Mouse (Mus musculus) cerebellum, adult 9-10 months (tissue): Measurements from ENCODE around the gene Stx16.

ENCODE experiments used
- DNase-seq: peaks from one replicate; pipeline ENCODE4 v3.0.0; 2022

The Stx16 gene

DNA sequence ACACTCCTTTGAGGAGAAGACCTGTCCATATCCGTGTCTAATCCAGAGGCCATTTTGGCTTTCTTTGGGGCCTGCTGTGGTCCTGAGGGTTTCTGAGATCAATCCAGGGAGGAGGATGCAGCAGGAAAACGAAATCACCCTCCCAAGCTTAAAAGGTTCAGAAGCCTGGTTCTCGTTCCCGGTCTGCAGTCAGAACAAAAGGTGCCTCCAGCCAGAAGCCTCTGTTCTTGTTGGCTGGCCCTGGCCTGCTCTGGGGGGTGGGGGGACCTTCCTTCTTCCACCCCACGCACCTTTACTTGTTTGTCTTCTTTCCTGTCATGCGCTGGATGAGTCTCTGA, 51.2 kb downstream of the Stx16 start:
- no peak for DNase-seq

DNA sequence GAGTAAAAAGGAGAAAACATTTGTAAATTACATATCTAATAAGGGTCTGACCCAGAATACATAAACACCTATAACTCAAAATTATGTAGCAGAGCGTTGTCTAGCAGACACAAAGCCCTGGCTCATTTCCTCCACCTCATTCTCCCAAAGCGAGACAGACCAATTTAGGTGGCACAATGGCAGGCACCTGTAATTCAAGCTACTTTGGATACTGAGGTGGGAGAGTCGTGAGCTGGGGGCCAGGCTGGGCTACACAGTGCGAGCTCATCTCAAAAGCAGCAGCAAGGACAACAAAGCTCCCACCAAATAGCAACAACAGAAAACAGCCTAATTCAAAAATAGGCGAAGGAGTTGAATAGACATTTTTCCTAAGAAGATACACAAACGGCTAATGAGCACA, 52.8 kb downstream of the Stx16 start:
- DNase-seq = no peak

DNA sequence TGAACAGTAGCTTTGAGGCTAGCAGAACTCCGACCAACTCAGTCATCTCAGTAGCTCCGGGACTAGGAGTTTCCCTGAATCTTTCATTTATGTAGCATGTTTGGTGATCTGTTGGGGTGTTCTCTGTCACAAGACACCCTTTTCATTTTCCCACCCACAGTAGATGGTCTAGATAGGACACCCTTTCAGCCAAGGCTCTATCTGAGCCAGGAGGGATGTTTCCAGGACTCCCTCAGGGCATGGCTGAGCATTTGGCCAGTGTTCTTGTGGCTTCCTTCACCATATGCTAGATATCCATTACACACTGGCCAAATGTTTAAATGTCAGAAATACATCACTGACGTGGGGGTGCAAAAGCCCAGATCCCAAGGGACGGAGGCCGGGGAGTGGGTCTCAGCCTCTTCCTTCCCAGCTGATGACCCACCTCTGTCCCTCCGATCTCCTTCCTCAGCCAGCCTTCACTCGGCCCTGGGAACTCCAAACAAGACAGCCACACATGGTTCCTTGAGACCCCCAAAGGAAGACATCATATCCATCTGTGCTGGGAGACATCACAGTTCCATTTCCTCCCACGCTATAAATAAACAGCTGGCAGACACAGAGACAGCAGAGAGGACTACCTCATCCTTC, 54.5 kb downstream of the Stx16 start:
- DNase-seq = no peak

DNA sequence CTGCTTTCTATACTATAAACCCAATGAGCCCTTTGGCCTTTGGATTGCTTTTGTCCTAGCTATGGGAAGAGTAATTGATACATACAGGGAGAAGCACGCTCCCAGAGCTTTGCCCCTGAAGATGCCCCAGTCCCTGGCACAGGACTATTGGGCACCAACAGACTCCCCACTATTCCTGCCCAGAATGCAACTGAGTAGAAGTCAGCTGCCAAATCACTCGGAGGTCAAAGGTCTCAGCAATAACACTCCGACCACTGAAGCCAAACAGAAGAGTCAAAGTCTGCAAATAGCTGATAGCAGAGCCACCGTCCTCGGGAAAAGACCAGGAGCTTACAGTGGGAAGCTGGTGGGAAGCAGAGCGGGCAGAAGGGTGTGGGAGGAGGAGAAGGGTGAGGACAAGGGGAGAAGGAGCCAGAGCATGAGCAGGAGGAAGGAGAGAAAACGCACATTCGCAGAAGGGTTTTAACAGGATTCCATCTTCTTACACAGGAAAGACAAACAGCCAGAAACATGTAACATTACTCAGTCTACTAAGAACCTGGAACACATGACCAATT, 56.4 kb downstream of the Stx16 start:
- no peak for DNase-seq
